Mouse (Mus musculus): ENCODE data around the gene Nat8f2. TPM values are rescaled to one million over a fixed set of nuclear protein-coding genes. Genes with fewer than 3 reads are reported as not detected.

The Nat8f2 gene
- not detected for polyA plus RNA-seq (2014; fragmentation: Illumina TruSeq; extraction: RNeasy Lipid Tissue Mini Kit (QIAGEN cat#74804); ENCODE audit: low read depth, low replicate concordance)

DNA sequence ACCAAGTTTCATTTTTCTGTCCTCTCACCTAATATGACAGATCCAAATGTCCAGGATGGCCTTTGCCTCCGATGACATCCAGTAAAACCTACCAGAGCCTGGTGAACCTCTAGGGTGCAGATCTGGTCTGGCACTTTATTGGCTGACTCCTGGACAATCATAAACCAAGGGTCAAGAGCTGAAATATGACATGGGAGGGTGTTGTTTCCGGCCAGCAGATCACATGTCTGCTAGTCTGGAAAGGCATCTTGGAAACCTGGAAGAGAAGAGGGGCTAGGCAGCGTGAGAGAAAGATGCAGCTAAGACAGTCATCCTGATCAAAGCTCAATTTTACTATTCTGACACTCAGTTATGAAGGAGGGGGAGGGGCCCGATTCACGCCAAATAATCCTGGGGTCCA is at the start of gene Nat8f2:
TSS of gene Nat8f2 (minus strand) at position 153 of the 400 bp plus-strand sequence.

DNA sequence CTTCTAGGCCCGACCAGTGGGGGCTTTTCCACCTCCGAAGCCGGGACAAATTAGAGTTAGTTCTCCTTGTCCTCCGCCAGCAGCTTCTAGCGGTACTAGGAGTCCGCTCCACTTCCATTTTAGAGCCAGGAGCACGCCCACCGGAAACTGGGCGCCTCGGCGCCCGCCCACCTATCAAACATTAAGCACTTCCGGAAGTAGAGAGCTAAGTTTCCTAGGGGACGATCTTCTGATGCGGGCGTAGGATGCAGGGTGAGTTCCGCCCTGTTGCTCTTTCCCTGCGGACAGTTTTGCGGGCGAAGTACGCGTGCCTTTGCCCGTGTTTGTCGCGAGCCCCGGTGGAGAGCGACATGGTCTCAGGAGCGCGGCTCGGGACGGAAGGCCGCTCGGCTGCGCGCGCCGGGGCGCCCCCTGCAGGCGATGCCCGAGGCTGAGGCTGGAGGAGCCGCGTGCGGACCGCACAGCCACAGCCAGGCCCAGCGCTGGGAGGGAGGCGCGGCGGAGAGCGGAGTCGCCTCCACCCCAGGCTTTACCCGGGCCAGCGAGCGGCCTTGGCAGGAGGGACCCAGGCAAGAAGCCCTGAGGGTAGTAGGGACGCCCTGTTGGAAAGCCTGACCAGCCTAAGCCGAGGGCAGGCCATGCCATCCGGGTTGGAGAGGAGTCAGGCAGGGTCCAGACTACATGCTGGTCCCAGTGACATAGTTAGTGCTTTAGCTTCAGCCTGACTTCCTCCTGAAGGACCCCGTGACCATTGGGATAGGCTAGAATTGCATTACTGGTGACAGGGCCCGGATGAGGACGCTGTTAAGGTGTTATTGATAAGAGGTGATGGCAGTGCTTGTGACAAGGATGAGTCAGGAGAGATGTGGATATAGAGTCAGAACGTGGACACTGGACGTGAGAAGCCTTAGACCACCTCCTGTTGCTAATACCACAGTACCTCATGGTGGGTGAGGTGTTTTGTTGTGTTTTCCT is 46.9 kb upstream of the Nat8f2 start, which contains the start of gene Nat8f1:
TSS of gene Nat8f1 (minus strand) at position 149 of the 975 bp plus-strand sequence.

DNA sequence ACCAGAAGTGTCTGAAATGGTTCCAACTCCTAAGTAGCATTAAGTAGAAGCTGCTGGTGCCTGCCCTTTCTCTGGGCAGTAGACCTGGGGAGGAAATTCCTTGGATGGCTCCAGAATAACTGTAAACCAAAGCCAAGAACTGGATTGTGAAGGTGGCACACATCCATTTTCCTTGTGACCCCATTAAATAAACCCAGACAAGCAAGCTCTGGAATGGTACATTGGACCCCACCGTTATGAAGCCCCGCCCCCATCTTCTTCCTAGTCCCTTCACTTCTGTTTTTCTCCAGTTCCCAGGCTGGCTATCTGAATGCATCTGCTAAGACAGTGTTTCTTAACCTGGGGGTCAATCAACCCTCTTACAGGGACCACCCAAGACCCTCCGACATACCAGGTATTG is 42.6 kb upstream of the Nat8f2 start, which contains the start of gene Tprkb:
TSS of gene Tprkb (plus strand) at position 279 of the 400 bp plus-strand sequence.

GRCm38 (mm10) chr6:85904642-85905061 is 35.7 kb upstream of the Nat8f2 start, which contains the start of gene Nat8f4:
TSS of gene Nat8f4 (minus strand) at chr6:85904884.

DNA sequence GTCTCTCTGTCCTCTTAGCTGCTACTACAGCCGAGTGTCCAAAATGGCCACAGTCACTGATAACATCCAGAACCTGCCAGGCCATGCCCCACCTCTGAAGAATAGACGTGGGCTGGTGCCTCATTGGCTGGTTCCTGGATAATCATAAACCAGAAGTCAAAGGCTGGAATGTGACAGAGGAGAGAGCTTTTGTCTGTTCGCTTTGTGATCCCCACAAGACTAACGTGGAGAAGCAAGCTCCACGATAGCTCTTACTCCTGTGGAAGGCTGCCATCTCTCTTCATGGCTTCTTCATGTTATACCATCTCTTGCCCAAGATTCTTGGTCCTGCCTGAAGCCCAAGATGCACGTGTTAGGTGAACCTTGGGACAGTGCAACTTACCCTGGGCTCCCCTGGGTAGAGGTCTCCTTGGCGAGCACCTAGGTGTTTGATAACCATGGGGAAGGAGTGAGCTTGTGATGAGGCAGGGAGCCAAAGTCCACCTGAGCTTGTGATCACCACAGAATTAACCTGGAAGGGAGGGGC is 37.1 kb downstream of the Nat8f2 start, which contains the start of gene Nat8:
TSS of gene Nat8 (minus strand) at position 287 of the 526 bp plus-strand sequence.

GRCm38 (mm10) chr6:85820837-85821236 is 48.1 kb downstream of the Nat8f2 start, which contains the start of the genes Nat8f6 and Nat8f5:
TSS of gene Nat8f6 (minus strand) at chr6:85820954.
TSS of gene Nat8f5 (minus strand) at chr6:85820972.

Other genes with a start within 250 kb of the Nat8f2 start
- gene Nat8f7, start 156.0 kb downstream of the Nat8f2 start, polyA plus RNA-seq (2014; fragmentation: Illumina TruSeq; extraction: RNeasy Lipid Tissue Mini Kit (QIAGEN cat#74804); ENCODE audit: low read depth, low replicate concordance): 0.35 TPM
- gene Nat8f3, start 103.4 kb downstream of the Nat8f2 start, polyA plus RNA-seq (2014; fragmentation: Illumina TruSeq; extraction: RNeasy Lipid Tissue Mini Kit (QIAGEN cat#74804); ENCODE audit: low read depth, low replicate concordance): not detected
- not detected for gene Nat8f6, start 48.2 kb downstream of the Nat8f2 start, polyA plus RNA-seq (2014; fragmentation: Illumina TruSeq; extraction: RNeasy Lipid Tissue Mini Kit (QIAGEN cat#74804); ENCODE audit: low read depth, low replicate concordance)
- gene Nat8f5, start 48.2 kb downstream of the Nat8f2 start, polyA plus RNA-seq (2014; fragmentation: Illumina TruSeq; extraction: RNeasy Lipid Tissue Mini Kit (QIAGEN cat#74804); ENCODE audit: low read depth, low replicate concordance): 3.0 TPM
- gene Nat8, start 37.1 kb downstream of the Nat8f2 start, polyA plus RNA-seq (2014; fragmentation: Illumina TruSeq; extraction: RNeasy Lipid Tissue Mini Kit (QIAGEN cat#74804); ENCODE audit: low read depth, low replicate concordance): 0.93 TPM
- gene Nat8f4, start 35.7 kb upstream of the Nat8f2 start, polyA plus RNA-seq (2014; fragmentation: Illumina TruSeq; extraction: RNeasy Lipid Tissue Mini Kit (QIAGEN cat#74804); ENCODE audit: low read depth, low replicate concordance): 30.4 TPM
- gene Tprkb, start 42.7 kb upstream of the Nat8f2 start, polyA plus RNA-seq (2014; fragmentation: Illumina TruSeq; extraction: RNeasy Lipid Tissue Mini Kit (QIAGEN cat#74804); ENCODE audit: low read depth, low replicate concordance): 160 TPM
- gene Nat8f1, start 46.5 kb upstream of the Nat8f2 start, polyA plus RNA-seq (2014; fragmentation: Illumina TruSeq; extraction: RNeasy Lipid Tissue Mini Kit (QIAGEN cat#74804); ENCODE audit: low read depth, low replicate concordance): 8.5 TPM
- gene Dusp11, start 92.5 kb upstream of the Nat8f2 start, polyA plus RNA-seq (2014; fragmentation: Illumina TruSeq; extraction: RNeasy Lipid Tissue Mini Kit (QIAGEN cat#74804); ENCODE audit: low read depth, low replicate concordance): 217 TPM
- not detected for gene Figla, start 147.0 kb upstream of the Nat8f2 start, polyA plus RNA-seq (2014; fragmentation: Illumina TruSeq; extraction: RNeasy Lipid Tissue Mini Kit (QIAGEN cat#74804); ENCODE audit: low read depth, low replicate concordance)
- 0.58 TPM for gene Add2, start 159.5 kb upstream of the Nat8f2 start, polyA plus RNA-seq (2014; fragmentation: Illumina TruSeq; extraction: RNeasy Lipid Tissue Mini Kit (QIAGEN cat#74804); ENCODE audit: low read depth, low replicate concordance)

Measured in adrenal gland, adult 10 weeks (tissue).